Mouse (Mus musculus): ENCODE results near the gene Mthfr. TPM values are rescaled to one million over a fixed set of nuclear protein-coding genes. Genes with fewer than 3 reads are reported as not detected.

Gene Mthfr
- polyA plus RNA-seq (2012; rRNA removed; ENCODE audit: low replicate concordance) = 38.3 and 42.9 TPM in 2 replicates

GRCm38 (mm10) chr4:148038600-148039253 lies at the start of gene Mthfr, which contains the start of gene Clcn6:
Mthfr (plus strand) TSS chr4:148039077.
Clcn6 (minus strand) TSS chr4:148038821.

GRCm38 (mm10) chr4:148000202-148000772 lies 38.6 kb upstream of the Mthfr start, which contains the start of gene Nppa:
Nppa (plus strand) TSS chr4:148000722.

GRCm38 (mm10) chr4:148087907-148088527 lies 49.1 kb downstream of the Mthfr start, which contains the start of gene Agtrap:
Agtrap (minus strand) TSS chr4:148088031.

Other genes with a start within 250 kb of the Mthfr start
- 0.82 and 1.1 TPM in 2 replicates for gene Zfp984, start 229.3 kb upstream of the Mthfr start, polyA plus RNA-seq (2012; rRNA removed; ENCODE audit: low replicate concordance)
- 1.3 and 1.8 TPM in 2 replicates for gene Zfp933, start 190.7 kb upstream of the Mthfr start, polyA plus RNA-seq (2012; rRNA removed; ENCODE audit: low replicate concordance)
- gene Miip, start 170.3 kb upstream of the Mthfr start, polyA plus RNA-seq (2012; rRNA removed; ENCODE audit: low replicate concordance) = 42.8 and 67.6 TPM in 2 replicates
- gene Fv1, start 170.1 kb upstream of the Mthfr start, polyA plus RNA-seq (2012; rRNA removed; ENCODE audit: low replicate concordance) = 2.3 and 2.8 TPM in 2 replicates
- gene Mfn2, start 134.4 kb upstream of the Mthfr start, polyA plus RNA-seq (2012; rRNA removed; ENCODE audit: low replicate concordance) = 92.0 and 144 TPM in 2 replicates
- gene Plod1, start 102.3 kb upstream of the Mthfr start, polyA plus RNA-seq (2012; rRNA removed; ENCODE audit: low replicate concordance) = 108 and 128 TPM in 2 replicates
- gene 2510039O18Rik, start 98.2 kb upstream of the Mthfr start, polyA plus RNA-seq (2012; rRNA removed; ENCODE audit: low replicate concordance) = 57.6 and 73.2 TPM in 2 replicates
- not detected in 2 replicates for gene Nppb, start 53.3 kb upstream of the Mthfr start, polyA plus RNA-seq (2012; rRNA removed; ENCODE audit: low replicate concordance)
- gene Nppa, start 38.4 kb upstream of the Mthfr start, polyA plus RNA-seq (2012; rRNA removed; ENCODE audit: low replicate concordance) = 0.40 TPM in 1 of 2 replicates, not detected in the other
- gene Clcn6, start 256 bp upstream of the Mthfr start, polyA plus RNA-seq (2012; rRNA removed; ENCODE audit: low replicate concordance) = 11.7 and 20.6 TPM in 2 replicates
- gene Agtrap, start 49.0 kb downstream of the Mthfr start, polyA plus RNA-seq (2012; rRNA removed; ENCODE audit: low replicate concordance) = 20.5 and 25.4 TPM in 2 replicates
- 32.7 and 45.5 TPM in 2 replicates for gene Mad2l2, start 91.3 kb downstream of the Mthfr start, polyA plus RNA-seq (2012; rRNA removed; ENCODE audit: low replicate concordance)
- gene Draxin, start 91.6 kb downstream of the Mthfr start, polyA plus RNA-seq (2012; rRNA removed; ENCODE audit: low replicate concordance) = 0.03 and 0.58 TPM in 2 replicates
- gene Fbxo6, start 113.1 kb downstream of the Mthfr start, polyA plus RNA-seq (2012; rRNA removed; ENCODE audit: low replicate concordance) = 67.6 and 79.2 TPM in 2 replicates
- 9.4 and 14.0 TPM in 2 replicates for gene Fbxo44, start 121.4 kb downstream of the Mthfr start, polyA plus RNA-seq (2012; rRNA removed; ENCODE audit: low replicate concordance)
- gene Fbxo2, start 121.5 kb downstream of the Mthfr start, polyA plus RNA-seq (2012; rRNA removed; ENCODE audit: low replicate concordance) = 0.49 TPM in 1 of 2 replicates, not detected in the other
- 0.05 TPM in 1 of 2 replicates, not detected in the other for gene Disp3, start 248.9 kb downstream of the Mthfr start, polyA plus RNA-seq (2012; rRNA removed; ENCODE audit: low replicate concordance)

All from subcutaneous adipose tissue, adult 2 months (tissue).